Mouse (Mus musculus) gastrocnemius, adult 2 months (tissue): ENCODE results near the gene Rnf145. TPM values are rescaled to one million over a fixed set of nuclear protein-coding genes. Genes with fewer than 3 reads are reported as not detected.
A peak's percentile ranks its signal among the peaks of the same experiment; 100 is the strongest.

Experiments
- DNase-seq: peaks from one replicate; pipeline ENCODE4 v3.0.0; 2022
- H3K27ac ChIP-seq: fragments of 200-600 bp; 2 replicates; pipeline ENCODE4 v1.8.1; 2022; ENCODE audit warnings: mild to moderate bottlenecking
- H3K4me3 ChIP-seq: fragments of 200-600 bp; 2 replicates; pipeline ENCODE4 v1.8.1; 2022; ENCODE audit warnings: mild to moderate bottlenecking, moderate library complexity
- CTCF ChIP-seq: fragments of 200-600 bp; IDR thresholded peaks from 2 replicates; pipeline ENCODE4 v1.8.1; 2022; ENCODE audit warnings: antibody characterized with exemption, mild to moderate bottlenecking, moderate library complexity
- intact Hi-C: fragments of 180-260 bp; cut with DNase I; formaldehyde crosslinking; loops from one replicate; pipeline ENCODE4 v1.15.1; 2025
- total RNA-seq, 2 experiments: library from RNA; stranded (reverse); gene quantifications; 2 replicates each; pipeline ENCODE4 v1.2.3; 2021

Rnf145 gene
- total RNA-seq, 2 experiments from 2014 or later: 6.0 to 7.3 TPM

- TF ChIP-seq CTCF: no peak
- H3K27ac ChIP-seq: no peak overlapping the region
- no peak overlapping the region for H3K4me3 ChIP-seq
- intact Hi-C loops: no loop called here
- no peak for DNase-seq
Measured at GRCm38 (mm10) chr11:44494643-44495323, 24.0 kb upstream of the Rnf145 start.

GRCm38 (mm10) chr11:44496217-44496616, 22.5 kb upstream of the Rnf145 start:
- TF ChIP-seq CTCF: no peak
- Histone ChIP-seq H3K4me3 (peak overlapping the region; percentile 32), H3K27ac (peak overlapping the region; percentile 74)
- peak; percentile 26 for DNase-seq
- intact Hi-C loops: no loop called here

DNA sequence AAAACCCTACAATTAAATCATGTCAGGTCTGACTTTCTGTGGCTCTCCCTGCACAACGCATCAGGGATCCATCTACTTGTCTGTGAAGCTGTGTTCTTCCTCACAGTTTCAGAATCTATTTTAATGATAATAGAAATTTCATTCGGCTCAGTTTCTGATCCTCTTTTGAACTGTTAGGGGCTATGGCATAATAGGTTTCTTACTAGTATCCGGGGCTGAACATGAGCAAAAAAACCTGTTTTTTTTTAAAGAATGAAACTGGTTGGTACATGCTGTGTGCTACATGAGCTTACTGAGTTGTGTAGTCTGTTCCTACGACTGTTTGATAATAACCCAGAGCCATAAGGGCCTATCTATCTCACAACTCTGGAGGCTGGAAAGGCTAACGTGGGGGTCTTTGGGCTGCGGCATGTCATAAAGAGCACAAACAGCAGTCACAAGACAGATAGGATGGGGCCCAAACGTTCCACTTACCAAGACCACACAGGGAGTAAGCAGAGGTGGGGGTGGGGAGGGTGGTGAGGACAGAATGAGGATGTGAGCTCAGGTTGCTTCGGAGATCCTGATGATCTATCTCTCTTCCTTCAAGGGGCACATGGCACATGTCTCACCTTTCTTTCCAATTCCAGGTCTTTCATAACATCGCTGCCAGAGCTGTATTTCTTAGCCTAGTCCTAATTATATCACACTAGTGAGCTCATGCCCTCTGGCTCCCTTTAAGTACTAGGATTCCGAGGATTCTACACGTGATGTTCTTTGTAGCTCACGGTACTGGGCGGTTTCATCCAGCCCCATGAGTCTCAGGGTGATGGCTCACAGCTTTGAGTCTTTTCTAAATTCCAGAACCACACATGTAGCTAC, 20.1 kb upstream of the Rnf145 start:
- no peak for TF ChIP-seq CTCF
- no peak for DNase-seq
- Histone ChIP-seq H3K27ac (no peak overlapping the region), H3K4me3 (no peak overlapping the region)
- intact Hi-C loops: no loop called here

- H3K4me3 ChIP-seq: no peak overlapping the region
- no peak for TF ChIP-seq CTCF
- H3K27ac ChIP-seq: no peak overlapping the region
- no peak for DNase-seq
- intact Hi-C loops: no loop called here
Measured at GRCm38 (mm10) chr11:44500966-44501365, 17.8 kb upstream of the Rnf145 start.

DNA sequence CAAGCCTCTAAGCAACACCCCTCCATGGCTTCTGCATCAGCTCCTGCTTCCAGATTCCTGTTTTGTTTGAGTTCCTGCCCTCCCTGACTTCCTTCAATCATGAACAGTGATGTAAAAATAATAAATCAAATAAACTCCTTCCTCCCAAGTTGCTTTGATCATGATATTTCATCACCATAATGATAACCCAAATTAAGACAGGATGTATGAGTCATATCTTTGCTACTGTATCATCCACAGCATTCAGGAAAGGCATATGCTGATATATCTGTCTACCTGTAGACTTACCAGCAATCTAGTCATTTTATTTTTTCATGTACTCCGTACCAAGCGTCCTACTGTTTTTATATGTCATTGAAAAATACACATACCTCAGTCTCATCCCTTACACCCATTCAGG, 17.3 kb upstream of the Rnf145 start:
- no peak for TF ChIP-seq CTCF
- Histone ChIP-seq H3K27ac (no peak overlapping the region), H3K4me3 (no peak overlapping the region)
- DNase-seq: no peak
- intact Hi-C loops: no loop called here

- intact Hi-C loops: no loop called here
- no peak for TF ChIP-seq CTCF
- DNase-seq: no peak
- H3K27ac ChIP-seq: no peak overlapping the region
- no peak overlapping the region for H3K4me3 ChIP-seq
Measured at GRCm38 (mm10) chr11:44502931-44503330, 15.8 kb upstream of the Rnf145 start.

- no peak overlapping the region for H3K27ac ChIP-seq
- TF ChIP-seq CTCF: no peak
- DNase-seq: no peak
- no peak overlapping the region for H3K4me3 ChIP-seq
- intact Hi-C loops: no loop called here
Measured at GRCm38 (mm10) chr11:44504146-44504545, 14.6 kb upstream of the Rnf145 start.

- no peak overlapping the region for H3K4me3 ChIP-seq
- H3K27ac ChIP-seq: no peak overlapping the region
- DNase-seq: no peak
- no peak for TF ChIP-seq CTCF
- intact Hi-C loops: no loop called here
Measured at GRCm38 (mm10) chr11:44504761-44505160, 14.0 kb upstream of the Rnf145 start.

- no peak for DNase-seq
- TF ChIP-seq CTCF: no peak
- Histone ChIP-seq H3K27ac (no peak overlapping the region), H3K4me3 (no peak overlapping the region)
- intact Hi-C loops: no loop called here
Measured at GRCm38 (mm10) chr11:44508876-44509275, 9.9 kb upstream of the Rnf145 start.

DNA sequence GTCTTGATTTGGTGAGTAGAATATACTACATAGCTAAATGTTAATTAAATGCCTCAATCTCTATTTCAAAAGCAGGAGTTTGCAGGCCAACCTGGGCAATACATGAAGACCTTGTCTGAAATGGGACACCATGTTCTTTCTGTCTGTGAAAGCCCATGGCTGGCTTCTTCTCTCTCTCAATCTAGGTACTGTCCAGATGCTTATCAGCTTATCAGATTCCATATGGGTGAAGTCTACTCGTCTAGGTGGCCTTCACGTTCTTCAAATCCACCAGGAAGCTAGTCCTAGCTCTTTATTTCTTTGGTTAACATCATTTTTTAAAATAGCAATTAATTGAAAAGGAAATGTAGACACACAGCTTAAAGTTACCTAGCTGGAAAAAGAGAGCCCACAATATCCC, 8.9 kb upstream of the Rnf145 start:
- DNase-seq: no peak
- intact Hi-C loops: no loop called here
- TF ChIP-seq CTCF: no peak
- Histone ChIP-seq H3K4me3 (no peak overlapping the region), H3K27ac (no peak overlapping the region)

DNA sequence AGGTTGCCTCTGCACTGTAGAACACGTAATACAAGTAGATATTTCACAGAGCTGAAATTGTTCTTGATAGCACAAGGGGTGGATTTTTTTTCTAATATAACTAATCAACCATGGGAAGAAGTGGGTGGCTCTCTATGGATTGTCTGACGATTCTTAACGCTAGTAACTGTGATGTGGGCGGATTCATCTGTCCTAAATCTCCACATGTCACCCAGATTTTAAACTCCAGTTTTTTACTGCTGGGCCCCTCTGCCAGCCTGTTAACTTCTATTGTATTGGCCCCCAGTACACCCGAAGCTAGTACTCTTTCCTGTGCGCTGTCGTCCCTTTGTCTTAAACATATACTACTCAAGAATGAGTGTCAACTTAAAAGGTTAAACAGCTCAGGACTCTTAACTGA, 8.4 kb upstream of the Rnf145 start:
- DNase-seq: no peak
- TF ChIP-seq CTCF: no peak
- no peak overlapping the region for H3K4me3 ChIP-seq
- no peak overlapping the region for H3K27ac ChIP-seq
- intact Hi-C loops: no loop called here

DNA sequence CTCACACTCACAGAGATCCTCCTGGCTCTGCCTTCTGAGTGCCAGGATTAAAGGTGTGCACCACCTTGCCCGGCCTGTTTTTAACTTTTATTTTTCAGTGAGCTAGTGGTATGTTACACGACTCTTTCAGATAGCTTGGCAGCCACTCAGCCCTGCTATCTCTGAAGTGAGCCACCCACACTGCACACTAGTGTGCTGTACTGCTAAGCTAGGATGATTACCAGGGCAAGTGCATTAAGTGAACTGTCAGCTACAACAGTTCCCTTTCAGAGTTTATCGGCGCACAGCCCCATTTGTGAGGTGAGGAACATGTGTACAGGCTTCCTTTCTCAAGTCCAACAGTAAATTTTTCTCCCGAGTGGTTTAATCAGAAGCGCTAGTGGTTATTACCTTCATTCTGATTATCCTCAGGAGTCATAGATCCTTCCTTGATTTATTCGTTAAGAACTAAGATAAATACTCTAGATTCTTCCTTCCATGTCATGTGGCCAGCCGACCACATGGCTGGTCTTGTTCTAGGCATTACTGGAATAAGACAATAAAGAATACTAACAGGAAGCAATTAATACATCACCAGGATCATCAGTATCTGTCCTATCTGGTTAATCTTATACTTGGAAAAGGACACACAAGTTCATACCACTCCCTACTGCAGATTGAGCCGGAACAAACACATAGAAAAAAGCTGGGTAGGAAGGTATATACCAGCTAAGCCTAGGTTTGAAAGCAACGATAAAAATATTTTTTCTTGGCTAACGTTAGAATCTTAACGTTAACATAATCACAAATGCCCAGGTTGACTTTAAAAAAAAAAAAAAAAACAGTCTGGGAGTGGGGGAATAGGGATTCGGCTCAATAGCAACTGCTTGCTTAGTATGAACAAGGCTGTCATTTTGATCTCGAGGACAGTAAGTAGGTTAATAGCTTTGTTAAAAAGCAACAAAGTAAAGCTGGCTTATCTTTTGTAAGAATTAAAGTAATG, 6.4 kb upstream of the Rnf145 start:
- TF ChIP-seq CTCF: no peak
- no peak overlapping the region for H3K4me3 ChIP-seq
- DNase-seq: no peak
- intact Hi-C loops: no loop called here
- no peak overlapping the region for H3K27ac ChIP-seq
